Mouse (Mus musculus): Measurements from ENCODE around the gene Foxb1. TPM values are rescaled to one million over a fixed set of nuclear protein-coding genes. Genes with fewer than 3 reads are reported as not detected.

Gene Foxb1
- 3.4 and 4.7 TPM in 2 replicates for polyA plus RNA-seq (2012; rRNA removed)

GRCm38 (mm10) chr9:69760371-69761301, at the start of gene Foxb1:
Foxb1 (minus strand) TSS chr9:69760940.

Other genes with a start within 250 kb of the Foxb1 start
- 79.0 and 79.2 TPM in 2 replicates for gene Bnip2, start 228.5 kb upstream of the Foxb1 start, polyA plus RNA-seq (2012; rRNA removed)